Mouse (Mus musculus) testis, adult 2 months (tissue): ENCODE data around the gene Ppara.

ENCODE experiments used
- CTCF ChIP-seq: fragments of 200-500 bp; IDR thresholded peaks from 2 replicates; pipeline ENCODE4 v1.5.1; 2012; ENCODE audit warnings: low read depth, mild to moderate bottlenecking, inconsistent platforms, low read length, moderate library complexity; ENCODE audit not compliant: control insufficient read depth, insufficient read depth, insufficient replicate concordance
- POLR2A ChIP-seq: fragments of 200-500 bp; IDR thresholded peaks from 2 replicates; pipeline ENCODE4 v1.6.1; 2012; ENCODE audit warnings: low read depth, mild to moderate bottlenecking, inconsistent platforms, low read length, moderate library complexity; ENCODE audit not compliant: control insufficient read depth

DNA sequence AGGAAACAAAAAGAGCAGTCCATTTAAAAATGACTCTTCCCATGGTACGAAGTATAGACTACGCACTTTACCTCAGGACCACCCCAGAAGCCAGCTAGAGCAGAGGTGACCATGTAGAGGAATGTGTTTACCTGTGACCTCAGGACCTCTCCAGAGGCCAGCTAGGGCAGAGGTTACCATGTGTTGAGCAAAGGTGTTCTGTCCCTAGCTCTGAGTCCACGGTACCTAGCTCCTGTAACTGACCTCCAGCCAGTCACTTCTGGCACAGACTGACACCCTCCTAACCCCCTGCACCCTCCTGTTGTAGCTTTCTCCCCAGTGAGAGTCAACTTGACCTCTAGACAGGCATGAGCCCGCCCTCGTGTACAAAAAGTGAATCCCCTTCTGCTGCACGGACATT, 52.7 kb downstream of the Ppara start:
- no peak for TF ChIP-seq CTCF
- no peak for TF ChIP-seq POLR2A
